Mouse (Mus musculus) ovary, adult 10 weeks (tissue): ENCODE results near the gene Pml. TPM values are rescaled to one million over a fixed set of nuclear protein-coding genes. Genes with fewer than 3 reads are reported as not detected.

Experiments
- polyA plus RNA-seq: library from polyadenylated mRNA; stranded (reverse); fragments of 350-450 nt; fragmentation: Illumina TruSeq; extraction: RNeasy Lipid Tissue Mini Kit (QIAGEN cat#74804); gene quantifications from one replicate; pipeline ENCODE4 v1.2.3, GENCODE M21; 2014

Gene Pml
- polyA plus RNA-seq: 5.3 TPM

GRCm38 (mm10) chr9:58249592-58250192 lies at the start of gene Pml:
Gene Pml (minus strand): TSS chr9:58249786.

DNA sequence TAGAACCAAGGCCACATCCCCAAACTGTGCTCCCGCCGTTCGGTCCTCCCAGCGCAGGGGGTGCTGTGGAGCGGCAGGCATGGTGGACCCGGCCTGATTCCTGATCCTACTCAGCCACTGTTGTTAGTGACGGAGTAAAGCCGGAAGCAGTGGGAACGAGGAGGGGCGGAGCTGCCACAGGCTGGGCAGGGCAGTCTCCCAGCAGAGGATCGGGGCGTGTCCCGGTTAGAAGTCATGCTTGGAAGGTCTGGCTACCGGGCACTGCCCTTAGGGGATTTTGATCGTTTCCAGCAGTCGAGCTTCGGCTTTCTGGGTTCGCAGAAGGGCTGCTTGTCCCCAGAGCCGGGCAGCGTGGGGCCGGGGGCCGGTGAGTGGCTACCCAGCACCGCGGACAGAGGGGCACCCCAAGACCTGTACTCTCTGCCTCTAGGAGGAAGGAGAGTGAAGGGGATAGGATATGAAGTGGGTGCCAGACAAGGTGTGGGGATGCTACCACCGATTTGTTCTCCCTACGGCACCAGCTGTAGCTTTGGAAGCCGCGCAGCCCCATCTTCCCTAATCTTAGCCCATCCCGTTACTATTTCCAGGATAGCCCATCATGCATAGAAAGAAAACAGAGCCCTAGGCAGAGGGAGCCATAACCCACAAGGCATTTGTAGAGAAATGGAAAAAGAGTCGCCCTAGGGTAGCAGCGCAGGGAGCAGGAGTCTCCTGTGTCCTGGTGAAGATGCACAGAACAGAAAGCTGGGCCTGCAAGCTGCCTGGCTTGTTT lies 3.6 kb upstream of the Pml start, which contains the start of gene Stoml1:
Gene Stoml1, plus strand, starts transcription at position 132 of the 772 bp plus-strand sequence.

GRCm38 (mm10) chr9:58203516-58204447 lies 45.8 kb downstream of the Pml start, which contains the start of the genes Islr and Islr2:
Gene Islr (minus strand): TSS chr9:58204306.
Gene Islr2 (minus strand): TSS chr9:58204319.

Other genes starting within 250 kb of the Pml start
- 367 TPM for gene Cyp11a1, start 243.4 kb downstream of the Pml start, polyA plus RNA-seq
- gene Stra6, start 186.0 kb downstream of the Pml start, polyA plus RNA-seq: 3.3 TPM
- gene Ccdc33, start 131.0 kb downstream of the Pml start, polyA plus RNA-seq: 0.68 TPM
- 7.6 TPM for gene Islr, start 45.5 kb downstream of the Pml start, polyA plus RNA-seq
- not detected for gene Islr2, start 45.5 kb downstream of the Pml start, polyA plus RNA-seq
- gene Stoml1, start 3.4 kb upstream of the Pml start, polyA plus RNA-seq: 5.9 TPM
- gene Loxl1, start 63.4 kb upstream of the Pml start, polyA plus RNA-seq: 2.1 TPM
- gene Tbc1d21, start 120.7 kb upstream of the Pml start, polyA plus RNA-seq: not detected
- not detected for gene Insyn1, start 238.8 kb upstream of the Pml start, polyA plus RNA-seq